Mouse (Mus musculus): ENCODE results near the gene Tenm3. TPM values are rescaled to one million over a fixed set of nuclear protein-coding genes. Genes with fewer than 3 reads are reported as not detected.

The Tenm3 gene
- polyA plus RNA-seq, 2 experiments = 2.2 to 3.1 TPM

GRCm38 (mm10) chr8:48203611-48204010 lies 640.1 kb downstream of the Tenm3 start:
- no peak for ATAC-seq (ENCODE audit: insufficient read depth)
- 67% methylated on average over 9 of the region's 9 CpGs for WGBS (ENCODE audit: insufficient replicate concordance)
- H3K27ac ChIP-seq = no peak overlapping the region
- no peak overlapping the region for H3K4me2 ChIP-seq (ENCODE audit: low read depth)
- no peaks in the 10 kb centered on the region for H3K36me3 ChIP-seq (replicated peaks; ENCODE audit: control insufficient read depth, insufficient read depth, low read depth)
- H3K4me1 ChIP-seq (replicated peaks; ENCODE audit: control insufficient read depth in 2 of 2, insufficient read depth in 2 of 2, low read length in 1 of 2) = no peaks in the 10 kb centered on the region
- no peak for DNase-seq (ENCODE audit: low read depth in 3 of 3, low spot score in 3 of 3)
- TF ChIP-seq CTCF (IDR thresholded peaks at IDR 0.05; ENCODE audit: low read depth) (no peak), EP300 (IDR thresholded peaks at IDR 0.05; ENCODE audit: low read depth) (no peak)
- no peak overlapping the region for H3K4me3 ChIP-seq (ENCODE audit: insufficient read depth in 1 of 2, low read depth in 2 of 2, low read length in 2 of 2)
- no peaks in the 10 kb centered on the region for H3K9me3 ChIP-seq (ENCODE audit: control insufficient read depth, low read length)
- no peak overlapping the region for H3K9ac ChIP-seq (replicated peaks)
- H3K27me3 ChIP-seq (ENCODE audit: control insufficient read depth, insufficient read depth, low read length) = no peaks in the 10 kb centered on the region

GRCm38 (mm10) chr8:48203161-48203560 lies 640.6 kb downstream of the Tenm3 start:
- no peaks in the 10 kb centered on the region for H3K9me3 ChIP-seq (ENCODE audit: control insufficient read depth, low read length)

GRCm38 (mm10) chr8:48202632-48203031 lies 641.1 kb downstream of the Tenm3 start:
- no peak overlapping the region for H3K9ac ChIP-seq (replicated peaks)
- WGBS (ENCODE audit: insufficient replicate concordance) = 49% methylated on average over 3 of the region's 3 CpGs
- H3K4me3 ChIP-seq (ENCODE audit: insufficient read depth in 1 of 2, low read depth in 2 of 2, low read length in 2 of 2) = no peak overlapping the region
- no peak overlapping the region for H3K4me2 ChIP-seq (ENCODE audit: low read depth)
- H3K27ac ChIP-seq = no peak overlapping the region
- ATAC-seq (ENCODE audit: insufficient read depth) (no peak), DNase-seq (ENCODE audit: low read depth in 3 of 3, low spot score in 3 of 3) (no peak)
- no peaks in the 10 kb centered on the region for H3K27me3 ChIP-seq (ENCODE audit: control insufficient read depth, insufficient read depth, low read length)
- TF ChIP-seq CTCF (IDR thresholded peaks at IDR 0.05; ENCODE audit: low read depth) (no peak), EP300 (IDR thresholded peaks at IDR 0.05; ENCODE audit: low read depth) (no peak)
- no peaks in the 10 kb centered on the region for H3K36me3 ChIP-seq (replicated peaks; ENCODE audit: control insufficient read depth, insufficient read depth, low read depth)
- H3K9me3 ChIP-seq (ENCODE audit: control insufficient read depth, low read length) = no peaks in the 10 kb centered on the region
- H3K4me1 ChIP-seq (replicated peaks; ENCODE audit: control insufficient read depth in 2 of 2, insufficient read depth in 2 of 2, low read length in 1 of 2) = no peaks in the 10 kb centered on the region

More at GRCm38 (mm10) chr8:48203161-48203560, 640.6 kb downstream of the Tenm3 start:
- 53% methylated on average over 6 of the region's 6 CpGs for WGBS (ENCODE audit: insufficient replicate concordance)
- Histone ChIP-seq H3K27me3 (ENCODE audit: control insufficient read depth, insufficient read depth, low read length) (no peaks in the 10 kb centered on the region), H3K36me3 (replicated peaks; ENCODE audit: control insufficient read depth, insufficient read depth, low read depth) (no peaks in the 10 kb centered on the region), H3K4me1 (replicated peaks; ENCODE audit: control insufficient read depth in 2 of 2, insufficient read depth in 2 of 2, low read length in 1 of 2) (no peaks in the 10 kb centered on the region), H3K4me3 (ENCODE audit: insufficient read depth in 1 of 2, low read depth in 2 of 2, low read length in 2 of 2) (no peak overlapping the region), H3K4me2 (ENCODE audit: low read depth) (no peak overlapping the region), H3K9ac (replicated peaks) (no peak overlapping the region), H3K27ac (no peak overlapping the region)
- DNase-seq (ENCODE audit: low read depth in 3 of 3, low spot score in 3 of 3) (no peak), ATAC-seq (ENCODE audit: insufficient read depth) (no peak)
- TF ChIP-seq EP300 (IDR thresholded peaks at IDR 0.05; ENCODE audit: low read depth) (no peak), CTCF (IDR thresholded peaks at IDR 0.05; ENCODE audit: low read depth) (no peak)

GRCm38 (mm10) chr8:48199171-48199570 lies 644.6 kb downstream of the Tenm3 start:
- TF ChIP-seq CTCF (IDR thresholded peaks at IDR 0.05; ENCODE audit: low read depth) (no peak), EP300 (IDR thresholded peaks at IDR 0.05; ENCODE audit: low read depth) (no peak)
- no peak overlapping the region for H3K27ac ChIP-seq
- ATAC-seq (ENCODE audit: insufficient read depth) = no peak
- no peaks in the 10 kb centered on the region for H3K27me3 ChIP-seq (ENCODE audit: control insufficient read depth, insufficient read depth, low read length)
- H3K4me3 ChIP-seq (ENCODE audit: insufficient read depth in 1 of 2, low read depth in 2 of 2, low read length in 2 of 2) = no peak overlapping the region
- H3K4me2 ChIP-seq (ENCODE audit: low read depth) = no peak overlapping the region
- no peak for DNase-seq (ENCODE audit: low read depth in 3 of 3, low spot score in 3 of 3)
- no peak overlapping the region for H3K9ac ChIP-seq (replicated peaks)
- 68% methylated on average over 9 of the region's 9 CpGs for WGBS (ENCODE audit: insufficient replicate concordance)
- H3K36me3 ChIP-seq (replicated peaks; ENCODE audit: control insufficient read depth, insufficient read depth, low read depth) = no peaks in the 10 kb centered on the region
- H3K9me3 ChIP-seq (ENCODE audit: control insufficient read depth, low read length) = no peaks in the 10 kb centered on the region
- no peaks in the 10 kb centered on the region for H3K4me1 ChIP-seq (replicated peaks; ENCODE audit: control insufficient read depth in 2 of 2, insufficient read depth in 2 of 2, low read length in 1 of 2)

GRCm38 (mm10) chr8:48195971-48196370 lies 647.8 kb downstream of the Tenm3 start:
- no peak overlapping the region for H3K4me2 ChIP-seq (ENCODE audit: low read depth)
- DNase-seq (ENCODE audit: low read depth in 3 of 3, low spot score in 3 of 3) (no peak), ATAC-seq (ENCODE audit: insufficient read depth) (no peak)
- H3K27me3 ChIP-seq (ENCODE audit: control insufficient read depth, insufficient read depth, low read length) = no peaks in the 10 kb centered on the region
- H3K4me3 ChIP-seq (ENCODE audit: insufficient read depth in 1 of 2, low read depth in 2 of 2, low read length in 2 of 2) = no peak overlapping the region
- TF ChIP-seq EP300 (IDR thresholded peaks at IDR 0.05; ENCODE audit: low read depth) (no peak), CTCF (IDR thresholded peaks at IDR 0.05; ENCODE audit: low read depth) (no peak)
- H3K36me3 ChIP-seq (replicated peaks; ENCODE audit: control insufficient read depth, insufficient read depth, low read depth) = no peaks in the 10 kb centered on the region
- 77% methylated on average over 9 of the region's 9 CpGs for WGBS (ENCODE audit: insufficient replicate concordance)
- H3K9ac ChIP-seq (replicated peaks) = no peak overlapping the region
- no peaks in the 10 kb centered on the region for H3K9me3 ChIP-seq (ENCODE audit: control insufficient read depth, low read length)
- no peak overlapping the region for H3K27ac ChIP-seq
- no peaks in the 10 kb centered on the region for H3K4me1 ChIP-seq (replicated peaks; ENCODE audit: control insufficient read depth in 2 of 2, insufficient read depth in 2 of 2, low read length in 1 of 2)
